Mouse (Mus musculus) urinary bladder, postnatal 14 days (tissue): ENCODE results near the gene Kbtbd13.

Experiments used
- DNase-seq: peaks from one replicate; pipeline ENCODE4 v3.0.0; 2021; ENCODE audit warnings: low spot score

Gene Kbtbd13

DNA sequence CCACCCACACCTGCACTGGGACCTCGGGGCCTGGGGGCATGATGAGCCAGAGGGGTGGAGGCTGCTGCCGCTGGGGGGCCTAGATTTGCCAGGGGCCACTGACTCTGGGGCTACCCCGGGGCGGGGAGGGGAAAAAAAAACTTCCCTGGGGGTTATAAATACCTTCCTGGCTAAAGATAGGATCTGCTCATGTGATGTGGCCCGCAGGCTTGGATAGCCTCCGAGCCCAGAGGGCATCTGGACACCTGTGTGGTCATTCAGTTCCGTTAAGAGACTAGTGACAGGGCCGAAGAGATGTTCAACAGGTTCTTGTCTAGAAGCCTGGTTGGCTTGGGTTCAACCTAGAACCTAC, at the start of gene Kbtbd13:
TSS of gene Kbtbd13 (minus strand) at position 40 of the 352 bp plus-strand sequence.
- DNase-seq, result no peak

DNA sequence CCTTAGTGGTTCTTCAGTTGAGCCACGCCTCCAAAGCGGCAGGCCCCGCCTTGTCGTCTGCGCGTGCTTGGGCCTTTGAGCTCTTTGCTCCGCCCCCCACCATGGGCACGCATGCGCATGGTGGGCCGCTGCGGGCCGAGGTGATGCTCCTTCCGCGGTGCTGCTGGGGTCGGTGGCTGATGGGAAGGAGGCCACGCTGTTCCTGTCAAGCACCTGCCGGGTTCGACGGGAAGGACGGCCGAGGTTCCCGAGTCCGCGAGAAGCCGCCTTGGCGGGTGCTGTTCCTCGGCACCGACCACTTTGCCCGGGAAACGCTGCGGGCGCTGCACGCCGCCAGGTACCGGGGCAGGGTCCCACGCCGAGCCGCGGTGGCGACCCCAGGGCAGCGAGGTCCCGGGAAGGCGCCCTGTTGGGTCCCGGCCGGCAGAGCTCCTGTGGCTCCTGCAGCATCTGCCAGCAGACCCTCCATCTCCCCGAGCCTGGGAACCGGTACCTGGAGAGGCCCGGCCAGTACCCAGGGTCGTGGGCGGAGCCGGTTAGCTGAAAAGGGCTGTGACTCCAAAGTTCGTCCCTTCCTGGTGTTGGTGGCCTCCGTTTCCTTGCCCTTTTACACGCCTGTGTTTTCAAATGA, 44.3 kb upstream of the Kbtbd13 start, which contains the start of gene Mtfmt:
TSS of gene Mtfmt (plus strand) at position 112 of the 631 bp plus-strand sequence.
- DNase-seq, result peak; percentile 94

DNA sequence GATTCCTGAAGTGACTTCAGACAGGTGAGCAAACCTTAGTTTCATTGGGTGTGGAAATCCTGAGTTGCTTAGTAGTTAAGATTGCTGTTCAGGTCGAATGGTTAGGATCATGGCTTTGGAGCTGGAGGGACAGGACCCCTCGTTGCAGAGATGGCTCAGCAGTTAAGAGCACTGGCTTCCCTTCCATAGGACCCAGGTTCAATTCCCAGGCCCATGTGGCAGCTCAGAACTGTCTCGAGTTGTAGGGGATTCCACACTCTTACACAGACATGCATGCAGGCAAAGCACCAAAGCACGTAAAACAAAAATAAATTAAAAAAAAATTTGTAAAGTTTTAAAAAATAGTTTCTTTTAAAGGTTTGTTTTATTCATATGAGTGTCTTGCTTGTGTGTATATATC, 43.8 kb upstream of the Kbtbd13 start:
- DNase-seq, result no peak

DNA sequence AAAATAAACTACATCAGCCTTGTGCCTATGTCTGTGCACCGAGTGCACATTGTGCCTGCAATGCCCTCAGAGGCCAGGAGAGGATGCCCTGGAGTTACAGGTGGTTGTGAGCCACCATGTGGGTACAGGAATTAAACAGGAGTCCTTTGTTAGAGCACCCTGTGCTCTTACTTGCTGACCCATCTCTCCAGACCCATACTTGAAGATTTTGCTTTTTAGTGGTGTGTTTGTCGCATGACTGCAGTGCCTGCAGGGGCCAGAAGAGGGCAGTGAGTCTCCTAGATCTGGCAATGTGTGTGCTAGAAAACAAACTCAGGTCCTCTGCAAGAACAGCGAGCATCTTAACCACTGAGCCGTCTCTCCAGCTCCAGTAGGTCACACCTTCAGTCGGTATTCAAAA, 42.7 kb upstream of the Kbtbd13 start:
- peak; percentile 48 for DNase-seq

DNA sequence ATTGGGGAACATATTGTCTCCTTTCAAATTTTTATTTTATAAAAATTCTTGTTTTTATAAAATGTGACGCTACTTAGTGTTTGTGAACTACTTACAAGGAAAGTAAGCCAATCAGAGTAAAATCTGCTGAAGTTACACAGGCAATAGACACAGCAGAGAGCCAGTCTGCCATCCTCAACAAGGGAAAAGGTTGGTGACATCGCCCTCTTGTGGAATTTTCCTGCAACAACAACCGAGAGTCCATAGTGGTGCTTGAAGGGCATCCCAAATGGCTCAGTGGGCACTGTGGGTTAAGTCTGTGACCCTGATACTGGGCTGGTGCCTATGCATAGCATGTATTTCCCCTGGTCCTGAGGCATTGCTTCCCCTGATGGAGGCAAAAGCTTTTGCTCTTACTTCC, 40.8 kb upstream of the Kbtbd13 start:
- DNase-seq, result peak; percentile 87

DNA sequence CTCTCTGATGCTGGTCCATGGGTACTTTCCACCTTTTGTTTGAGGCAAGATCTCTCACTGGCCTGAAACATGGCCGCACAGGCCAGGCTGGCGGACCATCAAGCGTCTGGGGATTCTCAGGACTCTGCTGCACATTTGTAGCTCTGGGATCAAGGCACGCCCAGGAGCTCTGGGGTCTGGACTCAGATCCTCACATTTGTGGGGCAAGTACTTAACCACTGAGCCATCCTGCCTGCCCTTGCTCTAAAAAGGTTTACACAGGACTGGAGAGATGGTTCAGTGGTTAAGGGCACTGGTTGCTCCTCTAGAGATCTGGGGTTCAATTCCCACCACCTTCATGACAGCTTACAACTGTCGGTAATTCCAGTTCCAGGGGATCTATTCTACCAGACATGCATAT, 39.5 kb upstream of the Kbtbd13 start:
- no peak for DNase-seq

DNA sequence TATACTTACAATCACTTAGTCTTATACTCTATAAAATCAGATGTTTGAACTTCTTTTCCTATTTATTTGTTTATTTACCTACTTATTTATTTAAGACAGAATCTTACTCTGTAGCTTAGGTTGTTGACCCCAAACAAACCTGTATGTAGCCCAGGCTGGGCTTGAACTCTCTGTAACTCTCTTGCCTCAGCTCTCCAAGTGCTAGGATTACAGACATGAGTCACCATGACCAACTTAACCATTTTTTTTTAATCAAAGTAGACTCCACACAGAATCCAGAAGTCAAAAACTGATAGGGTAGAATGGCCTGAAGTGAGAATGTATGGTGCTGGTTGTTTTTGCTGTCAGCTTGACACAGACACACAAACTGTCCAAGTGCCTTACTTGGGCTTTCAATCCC, 38.9 kb upstream of the Kbtbd13 start:
- no peak for DNase-seq

DNA sequence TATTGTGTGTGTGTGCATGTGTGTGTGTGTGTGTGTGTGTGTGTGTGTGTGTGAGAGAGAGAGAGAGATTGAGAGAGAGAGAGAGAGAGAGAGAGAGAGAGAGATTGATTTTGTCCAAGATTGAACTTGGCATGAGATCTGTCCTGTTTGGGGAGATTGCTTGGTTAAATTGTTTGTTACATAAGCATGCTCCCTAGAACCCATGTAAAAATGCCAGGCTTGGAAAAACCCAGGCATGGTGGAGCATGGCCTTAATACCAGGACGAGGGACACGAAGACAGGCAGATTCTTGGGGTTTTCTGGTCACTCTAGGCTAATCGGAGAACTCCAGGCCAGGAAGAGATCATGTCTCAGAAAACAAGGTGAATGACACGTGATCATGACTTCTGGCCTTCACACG, 36.6 kb upstream of the Kbtbd13 start:
- no peak for DNase-seq

DNA sequence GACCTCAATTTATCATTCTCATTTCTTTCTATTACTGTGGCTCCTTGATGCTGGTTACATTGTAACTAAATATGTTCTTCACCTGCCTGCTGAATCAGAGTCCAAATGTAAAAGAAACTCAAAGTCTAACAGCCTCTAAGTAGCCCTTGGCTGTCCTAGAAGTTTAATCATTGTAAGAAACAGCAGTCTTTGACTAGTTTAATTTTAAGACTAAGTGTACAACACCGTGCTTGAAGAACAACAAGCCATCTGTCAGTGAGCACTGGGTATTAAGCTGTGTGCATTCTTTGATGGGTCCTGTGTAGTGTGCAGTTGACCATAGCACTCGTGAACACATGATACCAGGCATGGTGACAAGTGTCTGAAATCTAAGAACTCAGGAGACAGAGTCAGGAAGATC, 36.1 kb upstream of the Kbtbd13 start:
- no peak for DNase-seq

DNA sequence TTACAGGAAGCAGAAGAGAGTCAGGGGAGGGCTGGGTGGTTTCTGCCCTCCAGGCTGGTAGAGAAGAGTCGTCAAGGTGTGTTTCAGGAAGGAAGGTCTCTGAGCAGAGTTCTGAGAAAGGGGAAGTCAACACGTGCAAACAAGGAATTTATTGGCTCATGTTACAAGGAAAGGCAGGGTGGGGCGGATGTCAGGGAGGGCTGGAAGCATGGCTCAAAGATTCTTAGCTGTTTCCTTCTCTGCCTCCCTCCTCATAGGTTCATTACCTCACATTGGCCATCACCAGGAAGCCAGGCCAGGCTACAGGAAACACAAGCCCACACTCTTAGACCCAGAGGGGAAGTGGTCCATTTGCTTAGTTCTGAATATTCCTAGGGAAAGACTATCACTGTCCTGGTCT, 32.9 kb upstream of the Kbtbd13 start:
- no peak for DNase-seq

DNA sequence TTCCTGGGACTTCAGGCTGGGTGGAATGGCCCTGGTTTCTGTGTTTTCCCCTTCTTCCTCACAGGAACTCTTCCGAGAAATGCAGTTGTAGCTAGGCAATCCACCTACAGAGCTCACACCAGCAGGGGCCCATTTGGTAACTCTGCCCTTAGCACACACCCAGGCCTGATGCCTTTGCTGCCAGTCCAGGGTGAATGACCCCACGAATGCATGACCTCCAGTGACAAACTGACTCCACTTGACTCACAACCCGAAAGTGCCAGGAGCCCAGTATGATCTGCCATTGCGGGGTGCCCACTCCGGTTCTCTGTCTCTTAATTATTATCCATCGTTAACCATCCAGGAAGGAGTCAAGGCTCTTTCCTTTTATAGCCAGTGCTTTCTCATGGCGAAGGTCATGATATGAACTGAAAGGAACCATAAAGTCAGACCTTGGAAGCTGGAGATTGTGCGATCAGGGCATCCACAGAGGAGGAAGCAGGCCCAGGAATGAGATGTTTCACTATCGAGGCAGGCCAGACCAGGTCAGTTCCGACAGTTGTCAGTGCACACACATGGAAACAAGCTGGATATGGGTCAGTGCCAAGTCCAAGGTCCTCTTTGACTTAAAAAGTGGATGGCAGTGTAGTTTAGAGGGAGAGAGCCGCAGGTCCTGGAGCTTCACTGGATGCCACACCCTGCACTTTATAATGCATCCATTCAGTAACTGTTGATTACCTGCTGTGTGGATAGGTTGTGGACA, 31.5 kb upstream of the Kbtbd13 start, which contains the start of gene Slc51b:
TSS of gene Slc51b (minus strand) at position 196 of the 742 bp plus-strand sequence.
- DNase-seq, result no peak

DNA sequence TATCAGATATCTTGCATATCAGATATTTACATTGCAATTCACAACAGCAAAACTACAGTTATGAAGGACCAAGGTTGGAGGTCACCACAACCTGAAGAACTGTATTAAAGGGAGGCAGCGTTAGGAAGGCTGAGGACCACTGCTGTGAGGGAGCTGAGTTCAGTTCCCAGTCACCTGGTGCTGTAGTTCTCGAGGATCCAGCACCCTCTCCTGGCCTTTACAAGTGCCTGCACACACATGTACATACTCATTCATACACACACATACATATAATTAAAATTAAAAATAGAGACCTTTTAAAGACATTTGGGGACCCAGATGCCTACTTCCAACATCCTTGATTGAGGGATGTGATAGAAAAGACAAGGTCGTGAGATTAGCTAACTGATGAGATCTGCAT, 28.2 kb upstream of the Kbtbd13 start:
- no peak for DNase-seq

DNA sequence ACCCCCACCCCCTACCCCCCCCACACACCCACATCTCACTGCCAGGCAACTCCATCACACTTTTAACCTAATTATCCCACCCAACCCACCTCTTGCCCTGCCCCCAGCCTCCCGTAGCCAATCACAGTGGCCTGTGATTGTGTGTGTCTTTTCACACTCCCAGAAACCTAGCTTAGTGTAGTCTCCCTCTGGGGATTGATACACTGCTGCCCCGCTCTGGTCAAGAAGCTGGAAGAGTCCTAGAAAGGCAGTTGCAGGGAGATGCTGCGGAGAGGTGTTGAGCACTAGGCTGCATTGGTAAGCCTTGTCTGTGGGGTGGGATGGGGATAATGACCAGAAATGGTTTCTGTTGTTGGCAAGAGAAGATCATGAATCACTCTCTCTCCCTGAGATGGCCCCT, 26.3 kb upstream of the Kbtbd13 start:
- DNase-seq, result no peak

DNA sequence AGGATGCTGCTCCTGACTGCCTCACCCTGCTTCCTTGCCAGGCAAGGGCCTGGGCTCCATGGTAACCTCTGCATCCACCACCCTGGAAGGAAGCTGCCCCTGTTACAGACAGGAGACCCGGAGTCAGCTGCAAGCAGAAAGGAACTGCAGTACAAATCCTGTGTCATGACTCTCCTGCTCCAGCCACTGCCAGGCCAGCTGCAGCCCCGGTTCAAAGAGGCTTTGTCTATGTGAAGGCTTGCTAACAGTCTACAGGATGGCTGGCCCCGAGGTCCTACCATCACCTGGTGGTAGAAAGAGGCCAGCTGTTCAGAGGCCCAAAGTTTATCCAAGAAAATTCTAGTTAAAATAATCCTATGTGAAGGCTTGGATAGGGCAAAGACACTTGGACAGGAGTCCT, 19.9 kb upstream of the Kbtbd13 start:
- DNase-seq, result no peak

DNA sequence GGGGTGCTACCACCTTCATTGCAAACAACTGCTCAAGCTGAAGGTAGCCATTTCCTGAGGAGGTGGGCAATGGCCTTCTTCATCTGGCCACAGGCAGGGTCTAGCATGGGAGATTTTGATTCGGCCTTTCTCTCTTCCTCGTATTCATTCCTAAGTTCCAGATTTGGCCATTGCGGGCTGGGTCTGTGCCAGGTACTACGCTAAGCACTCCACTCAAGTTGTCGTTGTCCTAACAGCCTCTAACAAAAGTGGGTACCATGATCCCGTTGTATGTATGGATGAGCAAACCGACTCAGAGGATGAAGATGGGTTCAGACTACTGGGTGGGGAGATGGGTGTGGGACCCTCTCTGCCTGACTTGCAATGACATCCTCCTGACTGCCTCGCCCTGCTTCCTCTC, 18.9 kb upstream of the Kbtbd13 start:
- no peak for DNase-seq

DNA sequence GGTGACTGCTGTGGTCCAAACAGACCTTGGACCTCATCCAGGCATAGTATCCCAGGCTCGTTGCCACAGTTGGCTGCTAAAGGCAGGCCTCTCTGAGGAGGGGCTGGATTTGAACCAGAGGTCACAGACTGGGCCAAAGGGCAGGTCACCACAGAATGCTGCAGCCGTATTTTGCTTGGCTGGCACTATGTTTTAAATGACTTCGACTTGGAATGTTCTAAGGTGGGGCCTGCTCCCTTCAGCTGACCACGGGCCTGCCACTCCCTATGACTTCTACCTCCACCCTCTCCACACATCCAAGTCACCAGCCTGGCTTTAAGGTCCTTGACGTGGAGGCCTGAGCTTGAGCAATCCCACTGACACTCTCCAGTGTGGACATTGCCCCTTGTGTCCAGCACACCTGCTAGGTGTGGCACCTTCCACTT, 17.4 kb upstream of the Kbtbd13 start:
- no peak for DNase-seq

DNA sequence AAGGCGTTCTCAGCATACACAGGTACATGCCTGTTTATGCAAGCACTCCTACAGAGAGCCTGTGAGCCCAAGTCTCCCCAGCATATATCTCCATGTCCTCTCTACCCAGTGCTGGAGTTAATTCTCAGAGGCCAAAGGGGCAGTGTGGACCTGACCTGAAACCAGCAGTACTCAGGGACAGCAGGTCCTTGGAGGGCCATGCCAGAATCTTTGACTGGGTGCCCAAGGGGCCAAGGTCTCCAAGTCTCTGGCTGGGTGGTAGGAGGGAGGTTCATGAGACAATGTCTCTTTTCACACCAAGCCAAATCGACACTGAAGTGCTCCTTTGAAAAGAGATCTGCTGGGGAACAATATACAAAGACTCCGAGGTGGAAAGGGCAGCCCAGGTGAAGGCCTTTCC, 16.4 kb upstream of the Kbtbd13 start:
- DNase-seq, result no peak

DNA sequence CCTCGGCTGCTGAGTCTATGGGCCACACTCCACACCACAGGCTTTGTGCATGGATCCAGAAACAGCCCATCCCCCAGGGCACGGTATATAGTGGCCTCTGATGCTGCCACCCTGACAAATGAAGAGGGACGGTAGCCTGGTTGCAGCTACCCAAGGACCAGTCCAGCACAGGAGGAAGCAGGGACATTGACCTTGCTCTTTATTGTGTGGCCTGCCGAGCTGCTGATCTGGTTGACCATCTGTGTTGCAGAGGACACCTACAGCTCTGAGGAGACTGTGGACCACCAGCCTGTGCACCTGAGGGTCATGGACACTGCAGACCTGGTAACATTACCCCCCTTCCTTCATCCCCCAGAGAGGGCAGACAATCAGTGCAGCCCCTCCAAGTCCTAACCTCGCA, 15.9 kb upstream of the Kbtbd13 start:
- DNase-seq, result no peak

DNA sequence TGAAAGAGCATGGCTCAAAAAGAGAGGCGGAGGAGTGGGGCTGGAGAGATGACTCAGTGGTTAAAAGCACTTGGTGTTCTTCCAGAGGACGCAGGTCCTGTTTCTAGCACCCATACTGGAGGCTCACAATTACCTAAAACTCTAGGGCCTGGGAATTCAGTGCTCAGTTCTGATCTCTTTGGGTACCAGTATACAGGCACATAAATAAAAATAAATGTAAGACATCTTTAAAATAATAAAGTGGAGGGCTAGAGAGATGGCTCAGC, 13.7 kb upstream of the Kbtbd13 start:
- DNase-seq, result no peak

DNA sequence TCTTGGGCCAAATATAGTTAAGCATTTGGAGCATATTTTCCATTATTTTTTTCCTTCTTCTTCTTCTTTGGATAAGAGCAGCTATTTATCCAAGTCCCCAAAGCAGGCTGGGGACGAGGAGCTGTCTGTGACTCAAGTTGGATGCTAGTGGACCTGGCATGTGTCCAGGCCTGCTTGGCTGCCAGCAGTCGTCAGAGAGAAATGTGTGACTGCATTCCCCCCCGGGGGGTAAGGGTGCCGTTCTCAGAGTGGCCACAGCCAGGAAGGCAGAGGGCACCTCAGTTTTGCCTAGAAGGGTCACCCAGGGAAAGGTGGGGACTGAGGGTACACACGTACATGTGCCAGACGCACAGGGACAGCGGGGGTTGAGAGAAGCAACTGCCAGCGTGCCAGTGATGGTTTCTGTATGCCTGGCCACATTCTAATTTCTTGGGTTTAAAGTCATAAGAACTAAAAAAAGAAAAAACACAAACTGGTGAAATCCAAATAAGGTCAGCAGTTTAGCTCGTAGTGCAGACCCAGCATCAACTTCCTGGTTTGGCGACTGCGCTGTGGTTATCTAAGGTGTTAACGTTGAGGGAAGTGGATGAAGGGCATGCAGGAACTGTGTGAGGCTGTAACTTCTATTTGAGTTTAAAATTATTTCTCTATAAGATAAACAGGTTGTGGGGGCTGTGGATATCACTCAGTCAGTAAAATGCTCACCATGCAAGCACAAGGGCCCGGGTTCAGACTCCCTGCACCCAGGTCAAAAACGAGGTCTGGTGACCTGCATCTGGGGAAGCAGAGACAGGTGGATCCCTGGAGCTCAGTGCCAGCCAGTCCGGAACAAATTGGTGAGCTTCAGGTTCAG, 13.1 kb upstream of the Kbtbd13 start:
- peak; percentile 68 for DNase-seq

DNA sequence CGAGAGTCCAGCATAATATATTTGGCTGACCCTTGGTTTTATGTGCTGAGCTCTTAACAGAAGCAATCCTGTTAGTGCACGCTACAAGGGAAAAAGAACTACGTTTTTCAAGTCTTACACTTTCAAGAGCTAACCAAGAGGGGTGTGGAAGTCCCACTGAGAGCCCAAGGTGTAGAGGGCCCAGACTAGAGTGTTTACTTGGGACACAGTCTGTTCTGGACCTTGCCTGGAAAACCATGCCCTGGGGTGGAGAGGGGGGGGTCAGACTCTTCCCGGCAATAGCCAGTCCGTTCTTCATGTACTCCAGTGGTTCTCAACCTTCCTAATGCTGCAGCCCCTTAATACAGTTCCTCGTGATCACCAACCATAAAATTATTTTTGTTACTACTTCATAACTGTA, 8.5 kb upstream of the Kbtbd13 start:
- no peak for DNase-seq

DNA sequence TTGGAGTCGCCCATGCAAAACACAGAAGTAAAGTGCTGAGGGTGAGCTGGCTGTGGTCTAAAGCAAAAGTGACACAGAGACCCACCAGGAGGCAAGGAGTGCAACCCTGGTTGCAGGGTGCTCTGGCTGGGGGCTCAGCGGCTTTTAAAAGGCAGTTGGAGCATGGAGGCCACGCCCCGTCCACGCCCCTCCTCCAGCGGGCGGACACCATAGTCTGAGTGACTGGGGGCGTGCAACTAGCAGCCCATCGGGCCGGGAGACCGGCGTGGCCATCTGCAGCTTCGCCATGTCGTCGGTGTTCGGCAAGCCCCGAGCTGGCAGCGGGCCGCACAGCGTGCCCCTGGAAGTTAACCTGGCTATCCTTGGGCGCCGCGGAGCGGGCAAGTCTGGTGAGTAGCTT, 6.8 kb upstream of the Kbtbd13 start, which contains the start of gene Rasl12:
TSS of gene Rasl12 (plus strand) at position 228 of the 400 bp plus-strand sequence.
- peak; percentile 66 for DNase-seq

DNA sequence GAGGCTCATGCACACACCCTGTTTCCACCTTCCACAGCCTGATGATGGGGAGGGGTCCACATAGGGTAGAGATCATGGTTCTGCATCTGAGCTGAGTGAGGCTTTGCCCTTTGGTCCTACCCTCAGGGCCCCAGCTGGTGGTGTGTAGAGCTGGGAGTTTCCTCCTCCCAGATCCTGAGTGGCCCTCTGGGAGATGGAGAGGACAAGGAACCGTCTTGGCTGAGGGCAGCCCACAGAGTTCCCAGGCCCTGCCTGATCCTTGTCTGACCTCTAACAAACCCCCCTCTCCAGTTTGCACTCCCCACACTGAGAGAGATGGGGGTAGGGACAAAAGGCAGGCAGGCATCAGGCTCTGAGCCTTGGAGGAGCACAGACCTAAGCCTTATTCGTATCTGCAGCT, 2.9 kb upstream of the Kbtbd13 start:
- DNase-seq, result no peak
